Mouse (Mus musculus): ENCODE measurements around the gene Dglucy. TPM values are rescaled to one million over a fixed set of nuclear protein-coding genes. Genes with fewer than 3 reads are reported as not detected.

Dglucy gene
- polyA plus RNA-seq, 1 experiment from 2014 or later, result 2.8 TPM

DNA sequence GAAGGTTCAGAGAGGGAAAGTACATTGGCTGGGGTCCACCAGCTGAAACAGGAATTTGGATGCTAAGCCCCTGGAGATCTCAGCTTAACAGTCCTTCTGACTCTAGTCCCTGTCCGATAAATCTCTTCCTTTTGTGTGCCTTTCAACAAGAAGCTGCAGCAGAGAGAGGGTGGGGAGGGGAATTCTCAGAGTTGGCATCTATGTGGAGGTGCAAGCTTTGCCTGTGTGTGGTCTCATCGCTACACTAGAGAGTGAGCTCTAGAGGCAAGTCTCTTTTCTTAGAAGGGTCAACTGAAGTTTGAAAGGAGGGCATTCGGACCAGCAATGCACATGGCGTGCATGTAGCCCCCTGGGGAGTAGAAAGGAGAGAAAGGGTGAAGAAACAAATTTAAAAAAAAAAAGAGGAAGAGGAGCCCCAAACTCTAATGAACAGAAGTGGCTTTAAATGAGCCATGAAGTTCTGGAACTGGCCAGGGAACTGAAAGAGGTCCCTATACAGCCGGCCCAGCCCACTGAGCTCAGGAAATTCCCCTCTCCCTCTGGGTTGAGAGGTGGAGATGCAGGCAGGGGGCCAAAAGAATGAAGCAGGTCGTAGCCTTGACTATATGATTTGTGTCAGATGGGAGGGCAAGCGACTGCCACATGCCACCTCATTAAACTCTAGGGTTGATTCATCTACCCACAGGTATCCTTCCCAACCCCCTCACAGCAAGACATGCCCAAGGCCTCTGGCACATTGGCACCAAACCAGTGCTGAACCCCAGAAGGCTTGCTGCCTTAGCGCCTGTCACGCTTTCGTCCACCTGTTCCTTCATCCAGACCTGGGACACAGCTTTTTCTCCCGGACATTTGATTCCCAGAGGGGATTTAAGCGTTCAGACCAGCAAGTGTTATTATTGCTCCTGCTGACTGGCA lies 119.1 kb downstream of the Dglucy start:
- no peak overlapping the region for H3K27ac ChIP-seq (replicated peaks)
- TF ChIP-seq EP300 (optimal IDR thresholded peaks at IDR 0.05) (no peak), CTCF (IDR thresholded peaks at IDR 0.05; ENCODE audit: low read depth) (no peak)
- 34% methylated on average over 12 of the region's 12 CpGs for WGBS
- H3K4me1 ChIP-seq (replicated peaks; ENCODE audit: control insufficient read depth, insufficient read depth), result no peaks in the 10 kb centered on the region
- H3K36me3 ChIP-seq (ENCODE audit: control insufficient read depth, insufficient read depth, low read length), result no peaks in the 10 kb centered on the region
- DNase-seq (ENCODE audit: low spot score) (no peak), ATAC-seq (ENCODE audit: low FRiP score, low TSS enrichment) (no peak)
- H3K4me2 ChIP-seq (replicated peaks; ENCODE audit: low read depth), result no peak overlapping the region
- H3K4me3 ChIP-seq (ENCODE audit: low read depth, low read length), result peak overlapping the region; percentile 26; the same call in 1 of the 2 replicates
- H3K9me3 ChIP-seq (ENCODE audit: control insufficient read depth, low read length), result no peaks in the 10 kb centered on the region
- H3K9ac ChIP-seq (ENCODE audit: low read length), result no peak overlapping the region
- H3K27me3 ChIP-seq (ENCODE audit: control insufficient read depth, insufficient read depth, low read length), result peaks cover 5% of the 10 kb centered on the region; the same call in 1 of the 2 replicates

DNA sequence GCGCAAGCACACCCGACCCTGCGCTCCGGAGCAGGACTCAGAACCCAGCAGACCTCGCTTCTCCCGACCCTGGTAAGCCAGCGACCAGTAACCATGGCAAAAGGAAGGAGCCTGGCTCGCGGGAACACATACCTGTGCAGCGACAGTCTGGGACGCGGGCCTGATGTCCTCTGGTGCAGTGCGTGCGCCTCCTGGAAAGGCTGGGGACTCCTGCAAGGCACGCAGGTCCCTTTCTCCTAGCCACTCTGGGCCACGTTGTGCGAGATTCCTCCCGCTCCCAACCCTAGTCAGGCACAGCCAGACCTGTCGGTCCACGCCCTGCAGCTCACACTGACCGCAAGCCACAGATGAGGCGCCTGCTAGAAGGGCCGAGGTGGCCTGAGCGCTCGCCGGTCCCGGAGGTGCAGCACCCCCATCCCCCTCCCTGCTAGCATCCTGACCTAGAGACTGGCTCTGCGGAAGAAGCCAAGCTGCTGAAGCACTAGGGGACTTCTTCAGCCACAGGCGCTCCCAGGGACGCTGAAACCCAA lies 120.3 kb downstream of the Dglucy start:
- Histone ChIP-seq H3K27ac (replicated peaks) (no peak overlapping the region), H3K4me3 (ENCODE audit: low read depth, low read length) (peak overlapping the region; percentile 26), H3K9me3 (ENCODE audit: control insufficient read depth, low read length) (no peaks in the 10 kb centered on the region), H3K4me2 (replicated peaks; ENCODE audit: low read depth) (peak overlapping the region; percentile 49), H3K9ac (ENCODE audit: low read length) (no peak overlapping the region), H3K36me3 (ENCODE audit: control insufficient read depth, insufficient read depth, low read length) (no peaks in the 10 kb centered on the region), H3K27me3 (ENCODE audit: control insufficient read depth, insufficient read depth, low read length) (peaks cover 5% of the 10 kb centered on the region; the same call in 1 of the 2 replicates), H3K4me1 (replicated peaks; ENCODE audit: control insufficient read depth, insufficient read depth) (no peaks in the 10 kb centered on the region)
- TF ChIP-seq EP300 (optimal IDR thresholded peaks at IDR 0.05), result no peak
- TF ChIP-seq CTCF (IDR thresholded peaks at IDR 0.05; ENCODE audit: low read depth), result no peak
- ATAC-seq (ENCODE audit: low FRiP score, low TSS enrichment) (0 out of 2 replicates have a peak, but pooled peaks have one; percentile 30), DNase-seq (ENCODE audit: low spot score) (peak; percentile 38)
- 2% methylated on average over 30 of the region's 30 CpGs for WGBS

DNA sequence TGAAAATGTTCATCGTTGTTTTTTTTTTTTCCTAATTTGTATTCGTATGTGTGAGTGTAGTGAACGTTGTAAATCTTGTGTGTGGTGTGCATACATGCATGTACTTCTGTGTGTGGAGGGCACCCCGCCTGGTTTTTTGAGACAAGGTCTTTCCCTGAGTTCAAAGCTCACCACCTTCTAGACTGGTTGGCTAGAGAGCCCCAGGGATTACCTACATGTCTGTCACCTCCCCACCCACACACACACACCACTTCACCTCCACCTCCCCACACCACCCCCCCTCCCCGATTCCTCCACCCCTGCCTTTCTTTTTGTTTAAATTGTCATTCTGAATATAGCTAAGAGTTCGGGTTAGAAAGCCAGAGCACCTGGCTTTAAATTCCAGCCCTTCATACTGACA lies 122.0 kb downstream of the Dglucy start:
- Histone ChIP-seq H3K27me3 (ENCODE audit: control insufficient read depth, insufficient read depth, low read length) (peaks cover 5% of the 10 kb centered on the region; the same call in 1 of the 2 replicates), H3K9ac (ENCODE audit: low read length) (no peak overlapping the region), H3K4me2 (replicated peaks; ENCODE audit: low read depth) (no peak overlapping the region), H3K4me3 (ENCODE audit: low read depth, low read length) (no peak overlapping the region), H3K36me3 (ENCODE audit: control insufficient read depth, insufficient read depth, low read length) (no peaks in the 10 kb centered on the region), H3K9me3 (ENCODE audit: control insufficient read depth, low read length) (no peaks in the 10 kb centered on the region), H3K4me1 (replicated peaks; ENCODE audit: control insufficient read depth, insufficient read depth) (no peaks in the 10 kb centered on the region), H3K27ac (replicated peaks) (no peak overlapping the region)
- DNase-seq (ENCODE audit: low spot score) (no peak), ATAC-seq (ENCODE audit: low FRiP score, low TSS enrichment) (no peak)
- WGBS, result 47% methylated on average over 6 of the region's 6 CpGs
- TF ChIP-seq CTCF (IDR thresholded peaks at IDR 0.05; ENCODE audit: low read depth), result no peak
- no peak for TF ChIP-seq EP300 (optimal IDR thresholded peaks at IDR 0.05)

DNA sequence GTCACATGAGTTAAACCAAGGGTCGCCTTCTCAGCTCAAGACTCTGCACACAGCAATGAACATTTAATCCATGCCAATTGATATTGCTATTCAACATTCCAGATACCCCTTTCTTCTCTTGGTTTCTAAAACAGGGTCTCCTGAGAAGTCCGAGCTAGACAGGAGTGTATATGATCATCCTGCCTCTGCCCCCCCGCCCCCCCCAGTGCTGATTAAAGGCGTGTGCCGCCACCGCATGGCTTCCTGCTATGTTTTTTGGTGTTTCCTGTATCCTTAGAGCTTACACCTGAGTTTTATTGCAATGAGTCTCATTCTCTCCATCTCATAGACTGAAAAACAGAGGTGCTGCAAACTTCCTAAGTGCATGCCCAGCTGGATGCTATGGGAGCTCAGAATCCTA lies 122.5 kb downstream of the Dglucy start:
- TF ChIP-seq EP300 (optimal IDR thresholded peaks at IDR 0.05) (no peak), CTCF (IDR thresholded peaks at IDR 0.05; ENCODE audit: low read depth) (no peak)
- H3K9ac ChIP-seq (ENCODE audit: low read length), result no peak overlapping the region
- no peaks in the 10 kb centered on the region for H3K4me1 ChIP-seq (replicated peaks; ENCODE audit: control insufficient read depth, insufficient read depth)
- 64% methylated on average over 6 of the region's 6 CpGs for WGBS
- DNase-seq (ENCODE audit: low spot score), result no peak
- peaks cover 5% of the 10 kb centered on the region; the same call in 1 of the 2 replicates for H3K27me3 ChIP-seq (ENCODE audit: control insufficient read depth, insufficient read depth, low read length)
- H3K4me2 ChIP-seq (replicated peaks; ENCODE audit: low read depth), result no peak overlapping the region
- H3K4me3 ChIP-seq (ENCODE audit: low read depth, low read length), result no peak overlapping the region
- H3K27ac ChIP-seq (replicated peaks), result no peak overlapping the region
- H3K36me3 ChIP-seq (ENCODE audit: control insufficient read depth, insufficient read depth, low read length), result no peaks in the 10 kb centered on the region
- H3K9me3 ChIP-seq (ENCODE audit: control insufficient read depth, low read length), result no peaks in the 10 kb centered on the region
- no peak for ATAC-seq (ENCODE audit: low FRiP score, low TSS enrichment)

DNA sequence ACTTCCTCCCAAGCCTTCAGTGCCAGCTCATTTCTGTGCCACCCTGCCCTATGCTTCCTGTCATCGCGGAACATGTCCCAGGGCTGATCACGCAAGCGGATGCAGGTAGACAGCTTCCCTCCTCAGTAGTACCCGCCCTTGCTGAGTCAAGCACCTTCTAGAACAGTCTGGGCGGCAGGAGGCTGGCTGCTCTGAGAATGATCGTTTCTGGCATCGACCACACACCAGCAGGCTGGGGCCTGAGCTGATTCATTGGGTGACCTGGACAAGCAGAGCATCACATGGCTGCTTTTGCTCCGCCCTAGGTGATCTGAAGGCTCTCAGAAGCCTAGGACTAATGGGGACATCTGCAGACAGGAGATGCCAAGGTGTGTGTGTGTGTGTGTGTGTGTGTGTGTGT lies 124.9 kb downstream of the Dglucy start:
- DNase-seq (ENCODE audit: low spot score) (no peak), ATAC-seq (ENCODE audit: low FRiP score, low TSS enrichment) (no peak)
- Histone ChIP-seq H3K9ac (ENCODE audit: low read length) (no peak overlapping the region), H3K27ac (replicated peaks) (no peak overlapping the region), H3K36me3 (ENCODE audit: control insufficient read depth, insufficient read depth, low read length) (no peaks in the 10 kb centered on the region), H3K4me1 (replicated peaks; ENCODE audit: control insufficient read depth, insufficient read depth) (no peaks in the 10 kb centered on the region), H3K9me3 (ENCODE audit: control insufficient read depth, low read length) (no peaks in the 10 kb centered on the region), H3K4me3 (ENCODE audit: low read depth, low read length) (no peak overlapping the region), H3K27me3 (ENCODE audit: control insufficient read depth, insufficient read depth, low read length) (peaks cover 4% of the 10 kb centered on the region; the same call in 1 of the 2 replicates), H3K4me2 (replicated peaks; ENCODE audit: low read depth) (no peak overlapping the region)
- no peak for TF ChIP-seq EP300 (optimal IDR thresholded peaks at IDR 0.05)
- no peak for TF ChIP-seq CTCF (IDR thresholded peaks at IDR 0.05; ENCODE audit: low read depth)
- 73% methylated on average over 9 of the region's 9 CpGs for WGBS

DNA sequence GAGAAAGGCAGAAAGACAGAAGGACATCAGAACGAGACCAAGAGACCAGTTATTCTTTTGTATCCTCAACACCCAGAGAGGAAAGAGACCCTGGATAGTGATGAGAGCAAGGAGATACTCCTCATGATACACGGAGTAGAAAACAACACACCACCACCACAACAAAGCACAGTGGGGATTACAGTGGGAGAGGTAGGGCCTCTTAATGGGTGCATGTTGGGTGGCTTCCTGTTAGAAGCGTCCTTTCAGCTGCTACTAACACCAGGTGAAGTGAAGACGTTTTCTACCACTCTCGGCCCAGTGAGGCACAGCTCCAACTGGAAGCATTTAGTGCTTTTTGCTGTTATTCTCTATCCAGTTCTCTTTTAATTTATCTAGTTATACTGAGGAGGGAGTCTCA lies 128.0 kb downstream of the Dglucy start:
- no peaks in the 10 kb centered on the region for H3K9me3 ChIP-seq (ENCODE audit: control insufficient read depth, low read length)
- H3K27ac ChIP-seq (replicated peaks), result no peak overlapping the region
- TF ChIP-seq CTCF (IDR thresholded peaks at IDR 0.05; ENCODE audit: low read depth) (no peak), EP300 (optimal IDR thresholded peaks at IDR 0.05) (no peak)
- WGBS, result 77% methylated on average over 5 of the region's 5 CpGs
- no peak overlapping the region for H3K4me3 ChIP-seq (ENCODE audit: low read depth, low read length)
- H3K9ac ChIP-seq (ENCODE audit: low read length), result no peak overlapping the region
- no peak for DNase-seq (ENCODE audit: low spot score)
- no peaks in the 10 kb centered on the region for H3K36me3 ChIP-seq (ENCODE audit: control insufficient read depth, insufficient read depth, low read length)
- H3K4me2 ChIP-seq (replicated peaks; ENCODE audit: low read depth), result no peak overlapping the region
- ATAC-seq (ENCODE audit: low FRiP score, low TSS enrichment), result no peak
- no peaks in the 10 kb centered on the region for H3K27me3 ChIP-seq (ENCODE audit: control insufficient read depth, insufficient read depth, low read length)
- H3K4me1 ChIP-seq (replicated peaks; ENCODE audit: control insufficient read depth, insufficient read depth), result no peaks in the 10 kb centered on the region

All from stomach, postnatal 0 days (tissue).